Mouse (Mus musculus): ENCODE data around the gene Sept11. TPM values are rescaled to one million over a fixed set of nuclear protein-coding genes. Genes with fewer than 3 reads are reported as not detected.

The Sept11 gene
- total RNA-seq, 2 experiments from 2014 or later = 5.4 to 14.7 TPM

- ATAC-seq (replicated peaks; ENCODE audit: low FRiP score, poor library complexity, severe bottlenecking) = no peak
Measured at GRCm38 (mm10) chr5:93221661-93222060, 128.4 kb downstream of the Sept11 start.

- ATAC-seq (replicated peaks; ENCODE audit: low FRiP score, poor library complexity, severe bottlenecking) = no peak
Measured at GRCm38 (mm10) chr5:93224549-93224948, 131.3 kb downstream of the Sept11 start.

Other genes with a start within 250 kb of the Sept11 start
- not detected in 2 replicates for gene Sowahb, start 48.4 kb upstream of the Sept11 start, total RNA-seq (2015; ENCODE audit: low replicate concordance)
- not detected in 2 replicates for gene Sowahb, start 48.4 kb upstream of the Sept11 start, total RNA-seq (2017; ENCODE audit: low replicate concordance)
- gene Ccni, start 113.1 kb downstream of the Sept11 start, total RNA-seq (2015; ENCODE audit: low replicate concordance) = 161 and 174 TPM in 2 replicates
- gene Ccni, start 113.1 kb downstream of the Sept11 start, total RNA-seq (2017; ENCODE audit: low replicate concordance) = 129 and 151 TPM in 2 replicates
- gene 2010109A12Rik, start 113.1 kb downstream of the Sept11 start, total RNA-seq (2015; ENCODE audit: low replicate concordance) = not detected in 2 replicates
- 1.8 TPM in 1 of 2 replicates, not detected in the other for gene 2010109A12Rik, start 113.1 kb downstream of the Sept11 start, total RNA-seq (2017; ENCODE audit: low replicate concordance)
- 17.3 and 34.4 TPM in 2 replicates for gene Ccng2, start 173.8 kb downstream of the Sept11 start, total RNA-seq (2015; ENCODE audit: low replicate concordance)
- 21.1 and 27.2 TPM in 2 replicates for gene Ccng2, start 173.8 kb downstream of the Sept11 start, total RNA-seq (2017; ENCODE audit: low replicate concordance)

Measured in erythroid progenitor cell, adult 5-6 weeks (primary cell).